In genomic region chr2:163309376-163309775, GRCm38 (mm10) we compare ENCODE assay signal across 15 mouse cellular contexts.
DNase-seq lines count a peak whose midpoint lies in the region; ATAC-seq and TF ChIP-seq lines count a peak whose summit lies in the region.
"Had no signal": no experiment of that assay in that cellular context is flagged by ENCODE, and none has a peak within 500 bp of the region (broad histone marks: within the 10 kb centered on the region; RNA-seq: fewer than 3 reads in every experiment).

No protein-coding gene starts in this region.

- no peak overlapping the region for H3K9ac ChIP-seq in hindbrain, postnatal 0 days (replicated peaks; ENCODE audit: low read length)
- H3K9ac ChIP-seq in hindbrain, embryonic 14.5 days, result no peak overlapping the region
- H3K9ac ChIP-seq in forebrain, embryonic 16.5 days (replicated peaks; ENCODE audit: low read depth, low read length), result no peak overlapping the region
- H3K9ac ChIP-seq: embryonic facial prominence, embryonic 15.5 days; kidney, embryonic 15.5 days; lung, embryonic 15.5 days had no signal

- no peak overlapping the region for H3K4me3 ChIP-seq in hindbrain, postnatal 0 days (ENCODE audit: low read length)
- no peak overlapping the region for H3K4me3 ChIP-seq in hindbrain, embryonic 14.5 days (replicated peaks; ENCODE audit: low read length)
- H3K4me3 ChIP-seq in forebrain, embryonic 16.5 days (replicated peaks; ENCODE audit: low read length), result no peak overlapping the region
- H3K4me3 ChIP-seq: embryonic facial prominence, embryonic 15.5 days; kidney, embryonic 15.5 days; lung, embryonic 15.5 days; megakaryocyte, embryonic 14.5 days had no signal

- 55% methylated on average over 17 of the region's 17 CpGs for WGBS in hindbrain, postnatal 0 days
- WGBS in hindbrain, embryonic 14.5 days, result 60% methylated on average over 17 of the region's 17 CpGs
- 66% methylated on average over 17 of the region's 17 CpGs for WGBS in forebrain, embryonic 16.5 days

- DNase-seq in hindbrain, postnatal 0 days (ENCODE audit: low spot score), result peak; percentile 53
- no peak for DNase-seq in hindbrain, embryonic 14.5 days (ENCODE audit: low spot score)
- DNase-seq in layer of hippocampus, adult 9-10 months (ENCODE audit: low spot score), result peak; percentile 30
- peak; percentile 62 to 79 for DNase-seq in right cerebral cortex, postnatal 10 days (ENCODE audit: low spot score in 2 of 2)
- no peak for DNase-seq in cerebellum, adult 8-10 months
- no peak for DNase-seq in kidney, postnatal 36 days
- DNase-seq: adrenal gland, postnatal 36 days; cerebellum, adult 11-12 months; heart, adult 18-20 months had no signal

- H3K36me3 ChIP-seq in hindbrain, postnatal 0 days (ENCODE audit: insufficient read depth, low read length), result no peaks in the 10 kb centered on the region
- H3K36me3 ChIP-seq in hindbrain, embryonic 14.5 days (replicated peaks; ENCODE audit: control insufficient read depth, insufficient read depth), result no peaks in the 10 kb centered on the region
- H3K36me3 ChIP-seq in forebrain, embryonic 16.5 days (ENCODE audit: control insufficient read depth, insufficient read depth), result no peaks in the 10 kb centered on the region
- H3K36me3 ChIP-seq: embryonic facial prominence, embryonic 15.5 days; G1E; kidney, embryonic 15.5 days; lung, embryonic 15.5 days had no signal

- H3K9me3 ChIP-seq in hindbrain, postnatal 0 days (ENCODE audit: low read length), result no peaks in the 10 kb centered on the region
- H3K9me3 ChIP-seq in hindbrain, embryonic 14.5 days (ENCODE audit: control insufficient read depth, low read length), result no peaks in the 10 kb centered on the region
- no peaks in the 10 kb centered on the region for H3K9me3 ChIP-seq in forebrain, embryonic 16.5 days (ENCODE audit: control insufficient read depth, low read length)
- H3K9me3 ChIP-seq: embryonic facial prominence, embryonic 15.5 days; G1E; kidney, embryonic 15.5 days; lung, embryonic 15.5 days; megakaryocyte, embryonic 14.5 days had no signal

- peak overlapping the region; percentile 26; the same call in 1 of the 2 replicates for H3K27ac ChIP-seq in hindbrain, postnatal 0 days
- no peak overlapping the region for H3K27ac ChIP-seq in hindbrain, embryonic 14.5 days
- no peak overlapping the region for H3K27ac ChIP-seq in forebrain, embryonic 16.5 days (ENCODE audit: low read length)
- H3K27ac ChIP-seq: embryonic facial prominence, embryonic 15.5 days; kidney, embryonic 15.5 days; lung, embryonic 15.5 days had no signal

- no peak for TF ChIP-seq CTCF in hindbrain, postnatal 0 days (IDR thresholded peaks at IDR 0.05; ENCODE audit: low read depth)

- H3K4me2 ChIP-seq in hindbrain, postnatal 0 days (ENCODE audit: low read depth, low read length), result 0 out of 2 replicates have a peak overlapping the region, but pooled peaks have one; percentile 16
- no peak overlapping the region for H3K4me2 ChIP-seq in hindbrain, embryonic 14.5 days (replicated peaks)
- no peak overlapping the region for H3K4me2 ChIP-seq in forebrain, embryonic 16.5 days (ENCODE audit: low read length)
- H3K4me2 ChIP-seq: embryonic facial prominence, embryonic 15.5 days; kidney, embryonic 15.5 days; lung, embryonic 15.5 days had no signal

- peaks cover 10% of the 10 kb centered on the region; the same call in 1 of the 2 replicates for H3K27me3 ChIP-seq in hindbrain, postnatal 0 days (ENCODE audit: insufficient read depth, low read length)
- H3K27me3 ChIP-seq in hindbrain, embryonic 14.5 days (ENCODE audit: control insufficient read depth, insufficient read depth, low read length), result peaks cover 2% of the 10 kb centered on the region; the same call in 1 of the 2 replicates
- no peaks in the 10 kb centered on the region for H3K27me3 ChIP-seq in forebrain, embryonic 16.5 days (replicated peaks; ENCODE audit: control insufficient read depth, insufficient read depth, low read length)
- H3K27me3 ChIP-seq: embryonic facial prominence, embryonic 15.5 days; lung, embryonic 15.5 days had no signal

- H3K4me1 ChIP-seq in hindbrain, postnatal 0 days (ENCODE audit: insufficient read depth, low read length), result no peaks in the 10 kb centered on the region
- 0 out of 2 replicates have a peak, but pooled peaks cover 5% of the 10 kb centered on the region for H3K4me1 ChIP-seq in hindbrain, embryonic 14.5 days (replicated peaks; ENCODE audit: control insufficient read depth, insufficient read depth, low read length)
- peaks cover 5% of the 10 kb centered on the region; the same call in 1 of the 2 replicates for H3K4me1 ChIP-seq in forebrain, embryonic 16.5 days (replicated peaks; ENCODE audit: control insufficient read depth, insufficient read depth, low read length)
- H3K4me1 ChIP-seq: embryonic facial prominence, embryonic 15.5 days; kidney, embryonic 15.5 days; lung, embryonic 15.5 days; megakaryocyte, embryonic 14.5 days had no signal

- no peak for ATAC-seq in hindbrain, postnatal 0 days
- ATAC-seq in hindbrain, embryonic 14.5 days (ENCODE audit: low FRiP score), result no peak
- ATAC-seq in forebrain, embryonic 16.5 days, result peak; percentile 71; the same call in 1 of the 2 replicates

Comparison
In these comparisons a context has a peak if more than half of its experiments do, and no peak if none do; other contexts are left out.
1. DNase-seq: peak in hindbrain, postnatal 0 days (single experiment), layer of hippocampus, adult 9-10 months (single experiment) and right cerebral cortex, postnatal 10 days (2 of 2); none in hindbrain, embryonic 14.5 days (single experiment), cerebellum, adult 8-10 months (single experiment) and kidney, postnatal 36 days (0 of 2).